Mouse (Mus musculus): ENCODE data around the gene Insl3. TPM values are rescaled to one million over a fixed set of nuclear protein-coding genes. Genes with fewer than 3 reads are reported as not detected.

The Insl3 gene
- total and polyA plus RNA-seq, 3 experiments, result 1.9 to 21.4 (median 9.8) TPM

GRCm38 (mm10) chr8:71692509-71692908 lies 3.5 kb downstream of the Insl3 start:
- dilution Hi-C loops (cut with MboI; ENCODE audit: extremely low pct_ligation_motif_present, extremely low pct_unique_long_range_greater_than_20kb, low sequenced_read_pairs) (no loop called here), in situ Hi-C loops (cut with MboI; ENCODE audit: low pct_ligation_motif_present, low pct_unique_long_range_greater_than_20kb, low sequenced_read_pairs) (no loop called here)
- no peaks in the 10 kb centered on the region for H3K79me2 ChIP-seq (replicated peaks; ENCODE audit: control insufficient read depth, extremely low read depth, insufficient read depth, poor library complexity, severe bottlenecking)
- no peaks in the 10 kb centered on the region for H3K27me3 ChIP-seq (replicated peaks)
- H3K4me1 ChIP-seq (ENCODE audit: control insufficient read depth in 1 of 2, insufficient read depth in 2 of 2), result no peaks in the 10 kb centered on the region
- no peak overlapping the region for H3K27ac ChIP-seq (ENCODE audit: insufficient read depth, low read depth)
- peaks cover 12% of the 10 kb centered on the region for H3K9me3 ChIP-seq (replicated peaks; ENCODE audit: low read length)
- no peak overlapping the region for H3K4me3 ChIP-seq (replicated peaks in 1 of 3; ENCODE audit: low read depth in 2 of 3, low read length in 2 of 3, poor library complexity in 1 of 3)
- H3K4me2 ChIP-seq (ENCODE audit: insufficient read depth, low read depth, poor library complexity, severe bottlenecking), result no peak overlapping the region
- no peak for DNase-seq (ENCODE audit: extremely low read depth)
- no peak for TF ChIP-seq MYC (IDR thresholded peaks at IDR 0.05; ENCODE audit: low read depth, low read length)
- no peak for TF ChIP-seq BHLHE40 (IDR thresholded peaks at IDR 0.05; ENCODE audit: low read depth, low read length)
- TF ChIP-seq ZC3H11A (IDR thresholded peaks at IDR 0.05; ENCODE audit: low read depth, low read length), result no peak
- no peak for TF ChIP-seq MAX (IDR thresholded peaks at IDR 0.05; ENCODE audit: low read length)
- TF ChIP-seq HCFC1 (IDR thresholded peaks at IDR 0.05; ENCODE audit: low read depth, low read length), result no peak
- no peak for TF ChIP-seq SMC3 (IDR thresholded peaks at IDR 0.05; ENCODE audit: low read depth, low read length)
- no peak for TF ChIP-seq PAX5 (IDR thresholded peaks at IDR 0.05; ENCODE audit: low read length)
- TF ChIP-seq IRF4 (IDR thresholded peaks at IDR 0.05; ENCODE audit: low read depth, low read length), result no peak
- no peak for TF ChIP-seq CTCF (conservative IDR thresholded peaks at IDR 0.05 in 1 of 2, IDR thresholded peaks at IDR 0.05 in 1 of 2; ENCODE audit: low read depth in 2 of 2, low read length in 2 of 2)
- TF ChIP-seq CHD2 (IDR thresholded peaks at IDR 0.05; ENCODE audit: low read length), result no peak
- TF ChIP-seq ETS1 (conservative IDR thresholded peaks at IDR 0.05; ENCODE audit: low read depth, low read length), result no peak
- TF ChIP-seq TBP (conservative IDR thresholded peaks at IDR 0.05; ENCODE audit: low read depth, low read length), result no peak
- no peak for TF ChIP-seq NRF1 (IDR thresholded peaks at IDR 0.05; ENCODE audit: low read depth, low read length)
- H3K36me3 ChIP-seq (replicated peaks in 1 of 2; ENCODE audit: control insufficient read depth in 1 of 2, insufficient read depth in 1 of 2, low read length in 1 of 2), result peaks cover 33 to 47% of the 10 kb centered on the region in 2 experiments
- no peak overlapping the region for H3K9ac ChIP-seq (ENCODE audit: insufficient read depth, low read depth)

DNA sequence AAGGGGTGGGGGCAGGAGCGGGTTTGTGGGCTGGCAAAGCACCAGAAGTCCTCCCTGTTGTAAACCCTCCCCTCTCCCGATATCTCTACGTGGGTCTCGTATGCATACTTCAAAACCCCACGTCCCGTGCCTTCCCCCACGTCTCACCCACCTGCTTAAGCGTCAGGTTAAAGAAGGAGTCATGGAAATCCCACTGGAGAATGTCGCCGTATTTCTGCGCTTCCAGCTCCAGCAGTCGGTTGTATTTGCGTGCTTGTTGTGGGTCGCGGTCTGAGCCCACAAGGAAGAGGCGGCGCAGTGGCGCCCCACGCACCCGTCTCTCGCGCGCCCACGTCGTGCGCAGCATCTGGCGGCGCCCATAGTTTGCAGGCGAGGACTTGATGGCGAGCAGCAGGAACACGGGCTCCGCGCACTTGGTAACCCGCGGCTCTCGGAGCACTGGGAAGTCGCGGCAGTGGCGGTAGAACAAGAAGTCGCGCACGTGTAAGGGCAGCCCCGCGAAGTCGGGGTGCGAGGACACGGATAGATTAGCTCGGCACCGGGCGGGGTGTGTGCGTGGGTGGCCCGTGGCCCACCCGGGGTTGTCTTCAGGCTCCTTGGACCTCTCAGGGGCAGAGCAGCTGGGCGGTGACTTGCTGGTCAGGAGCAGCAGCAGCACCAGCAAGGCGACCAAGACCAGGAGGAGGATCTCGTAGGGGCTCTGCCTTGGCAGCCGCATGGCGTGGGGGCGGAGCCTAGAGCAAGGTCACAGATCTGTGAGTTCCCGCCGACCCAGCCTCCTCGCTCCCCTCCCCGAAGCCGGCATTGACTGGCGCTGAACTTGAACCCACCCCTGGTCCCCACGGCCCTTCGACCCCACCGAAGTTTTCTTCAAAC lies 4.4 kb downstream of the Insl3 start:
- peaks cover 12% of the 10 kb centered on the region for H3K9me3 ChIP-seq (replicated peaks; ENCODE audit: low read length)
- H3K4me3 ChIP-seq (replicated peaks in 1 of 3; ENCODE audit: low read depth in 2 of 3, low read length in 2 of 3, poor library complexity in 1 of 3), result no peak overlapping the region
- TF ChIP-seq JUND (conservative IDR thresholded peaks at IDR 0.05; ENCODE audit: low read depth, low read length) (no peak), GABPA (IDR thresholded peaks at IDR 0.05; ENCODE audit: insufficient replicate concordance, low read depth, low read length) (no peak), ZNF384 (IDR thresholded peaks at IDR 0.05; ENCODE audit: low read depth, low read length) (no peak), ETS1 (conservative IDR thresholded peaks at IDR 0.05; ENCODE audit: low read depth, low read length) (no peak), TBP (conservative IDR thresholded peaks at IDR 0.05; ENCODE audit: low read depth, low read length) (no peak), ZC3H11A (IDR thresholded peaks at IDR 0.05; ENCODE audit: low read depth, low read length) (no peak), MAFK (IDR thresholded peaks at IDR 0.05; ENCODE audit: insufficient replicate concordance, low read length) (no peak), IRF4 (IDR thresholded peaks at IDR 0.05; ENCODE audit: low read depth, low read length) (no peak), MAZ (IDR thresholded peaks at IDR 0.05; ENCODE audit: low read depth, low read length) (no peak), USF2 (conservative IDR thresholded peaks at IDR 0.05; ENCODE audit: low read depth, low read length) (no peak), CHD2 (IDR thresholded peaks at IDR 0.05; ENCODE audit: low read length) (no peak)
- no peaks in the 10 kb centered on the region for H3K79me2 ChIP-seq (replicated peaks; ENCODE audit: control insufficient read depth, extremely low read depth, insufficient read depth, poor library complexity, severe bottlenecking)
- in situ Hi-C loops (cut with MboI; ENCODE audit: low pct_ligation_motif_present, low pct_unique_long_range_greater_than_20kb, low sequenced_read_pairs) (no loop called here), dilution Hi-C loops (cut with MboI; ENCODE audit: extremely low pct_ligation_motif_present, extremely low pct_unique_long_range_greater_than_20kb, low sequenced_read_pairs) (no loop called here)
- no peak overlapping the region for H3K9ac ChIP-seq (ENCODE audit: insufficient read depth, low read depth)
- H3K4me2 ChIP-seq (ENCODE audit: insufficient read depth, low read depth, poor library complexity, severe bottlenecking), result no peak overlapping the region
- no peaks in the 10 kb centered on the region for H3K27me3 ChIP-seq (replicated peaks)
- no peak for DNase-seq (ENCODE audit: extremely low read depth)
- no peaks in the 10 kb centered on the region for H3K4me1 ChIP-seq (ENCODE audit: control insufficient read depth in 1 of 2, insufficient read depth in 2 of 2)
- no peak overlapping the region for H3K27ac ChIP-seq (ENCODE audit: insufficient read depth, low read depth)
- peaks cover 25 to 39% of the 10 kb centered on the region in 2 experiments for H3K36me3 ChIP-seq (replicated peaks in 1 of 2; ENCODE audit: control insufficient read depth in 1 of 2, insufficient read depth in 1 of 2, low read length in 1 of 2)
